Comparison of ENCODE assay signal across 8 mouse cellular contexts in the genomic region with DNA sequence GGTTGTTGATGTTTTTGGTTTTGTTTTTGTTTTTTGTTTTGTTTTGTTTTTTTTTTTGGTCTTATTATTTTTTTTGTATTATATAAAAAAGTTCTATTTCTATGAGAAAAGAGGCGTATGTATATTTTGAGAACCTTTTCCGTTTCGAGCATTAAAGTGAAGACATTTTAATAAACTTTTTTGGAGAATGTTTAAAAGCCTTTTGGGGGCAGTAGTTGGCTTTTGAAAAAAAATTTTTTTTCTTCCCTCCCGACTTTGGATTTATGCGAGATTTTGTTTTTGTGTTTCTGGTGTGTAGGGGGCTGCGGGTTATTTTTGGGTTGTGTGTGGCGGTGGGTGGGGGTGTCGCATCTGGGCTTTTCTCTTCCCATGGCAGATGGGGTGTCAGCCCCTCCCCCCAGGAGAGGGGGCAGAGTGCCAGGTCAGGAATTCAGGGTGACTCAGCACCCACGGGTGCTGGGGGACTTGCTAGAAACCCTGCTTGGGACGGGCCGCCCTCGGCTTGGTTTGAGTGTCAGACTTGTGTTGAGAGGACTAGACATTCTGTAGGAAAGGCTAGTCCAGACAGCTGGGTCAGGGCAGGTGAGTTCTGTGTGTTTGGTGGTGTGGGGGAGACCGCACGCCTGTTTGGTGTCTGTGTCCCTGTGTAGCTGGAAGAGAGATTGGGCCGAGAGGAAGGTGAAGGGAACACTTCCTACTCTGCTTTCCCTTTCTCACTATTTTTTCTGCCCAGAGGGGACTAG. TPM values are rescaled to one million over a fixed set of nuclear protein-coding genes. Genes with fewer than 3 reads are reported as not detected.
DNase-seq lines count a peak whose midpoint lies in the region; ATAC-seq lines count a peak whose summit lies in the region.

No protein-coding gene starts in this region.

- no peak overlapping the region for H3K9ac ChIP-seq in forebrain, embryonic 13.5 days
- H3K9ac ChIP-seq in hindbrain, embryonic 12.5 days, result no peak overlapping the region
- H3K9ac ChIP-seq in limb, embryonic 11.5 days (ENCODE audit: low read length), result no peak overlapping the region
- no peak overlapping the region; the same call in 1 of the 2 replicates for H3K9ac ChIP-seq in midbrain, embryonic 15.5 days

- ATAC-seq in forebrain, embryonic 13.5 days, result no peak
- no peak for ATAC-seq in hindbrain, embryonic 12.5 days (ENCODE audit: low FRiP score)
- ATAC-seq in limb, embryonic 11.5 days (ENCODE audit: insufficient number of reproducible peaks, low FRiP score, low TSS enrichment, low read depth), result no peak
- ATAC-seq in midbrain, embryonic 15.5 days (replicated peaks), result no peak
- no peak for ATAC-seq in CD4-positive, CD25-positive, alpha-beta regulatory T cell, adult 4 months

- H3K4me1 ChIP-seq in forebrain, embryonic 13.5 days, result peaks cover 11% of the 10 kb centered on the region
- peaks cover 17% of the 10 kb centered on the region for H3K4me1 ChIP-seq in hindbrain, embryonic 12.5 days
- peaks cover 9% of the 10 kb centered on the region; the same call in 1 of the 2 replicates for H3K4me1 ChIP-seq in limb, embryonic 11.5 days (ENCODE audit: control insufficient read depth, insufficient read depth, low read length)
- H3K4me1 ChIP-seq in midbrain, embryonic 15.5 days, result peaks cover 16% of the 10 kb centered on the region; the same call in 1 of the 2 replicates

- peak; percentile 56 for DNase-seq in cerebellum, adult 11-12 months
- DNase-seq in cerebellum, postnatal 4 days (ENCODE audit: low spot score in 2 of 2), result no peak
- DNase-seq in Muller cell, postnatal 12 days (ENCODE audit: inconsistent ontology term), result peak; percentile 66
- no peak for DNase-seq in limb, embryonic 11.5 days (ENCODE audit: low spot score)

- no peaks in the 10 kb centered on the region for H3K9me3 ChIP-seq in forebrain, embryonic 13.5 days (replicated peaks)
- H3K9me3 ChIP-seq in hindbrain, embryonic 12.5 days (replicated peaks), result peaks cover 6% of the 10 kb centered on the region; the same call in 1 of the 2 replicates
- no peaks in the 10 kb centered on the region; the same call in 1 of the 2 replicates for H3K9me3 ChIP-seq in limb, embryonic 11.5 days (ENCODE audit: control insufficient read depth, low read length)
- H3K9me3 ChIP-seq in midbrain, embryonic 15.5 days, result no peaks in the 10 kb centered on the region

- peaks cover 71% of the 10 kb centered on the region for H3K27me3 ChIP-seq in forebrain, embryonic 13.5 days
- peaks cover 73% of the 10 kb centered on the region for H3K27me3 ChIP-seq in hindbrain, embryonic 12.5 days
- peaks cover 22% of the 10 kb centered on the region for H3K27me3 ChIP-seq in limb, embryonic 11.5 days (ENCODE audit: control insufficient read depth, insufficient read depth, low read length)
- H3K27me3 ChIP-seq in midbrain, embryonic 15.5 days (replicated peaks), result peaks cover 57% of the 10 kb centered on the region

- 71% methylated on average over 15 of the region's 15 CpGs for WGBS in forebrain, embryonic 13.5 days
- WGBS in hindbrain, embryonic 12.5 days, result 62% methylated on average over 15 of the region's 15 CpGs
- 67% methylated on average over 15 of the region's 15 CpGs for WGBS in limb, embryonic 11.5 days
- 61% methylated on average over 15 of the region's 15 CpGs for WGBS in midbrain, embryonic 15.5 days

- H3K4me3 ChIP-seq in forebrain, embryonic 13.5 days, result peak overlapping the region; percentile 63
- peak overlapping the region; percentile 64 for H3K4me3 ChIP-seq in hindbrain, embryonic 12.5 days
- H3K4me3 ChIP-seq in limb, embryonic 11.5 days (ENCODE audit: low read depth, low read length), result no peak overlapping the region; the same call in 1 of the 2 replicates
- H3K4me3 ChIP-seq in midbrain, embryonic 15.5 days, result peak overlapping the region; percentile 61

- H3K4me2 ChIP-seq in forebrain, embryonic 13.5 days, result peak overlapping the region; percentile 95
- peak overlapping the region; percentile 89 for H3K4me2 ChIP-seq in hindbrain, embryonic 12.5 days (replicated peaks)
- peak overlapping the region; percentile 89 for H3K4me2 ChIP-seq in limb, embryonic 11.5 days (ENCODE audit: low read depth, severe bottlenecking)
- H3K4me2 ChIP-seq in midbrain, embryonic 15.5 days, result peak overlapping the region; percentile 82

- H3K36me3 ChIP-seq in forebrain, embryonic 13.5 days (ENCODE audit: poor library complexity, severe bottlenecking), result no peaks in the 10 kb centered on the region
- H3K36me3 ChIP-seq in hindbrain, embryonic 12.5 days, result no peaks in the 10 kb centered on the region
- no peaks in the 10 kb centered on the region for H3K36me3 ChIP-seq in limb, embryonic 11.5 days (ENCODE audit: control insufficient read depth, insufficient read depth, low read length)
- H3K36me3 ChIP-seq in midbrain, embryonic 15.5 days (replicated peaks), result no peaks in the 10 kb centered on the region

- no peak overlapping the region for H3K27ac ChIP-seq in forebrain, embryonic 13.5 days
- H3K27ac ChIP-seq in hindbrain, embryonic 12.5 days, result no peak overlapping the region
- H3K27ac ChIP-seq in limb, embryonic 11.5 days (replicated peaks; ENCODE audit: low read depth, low read length), result no peak overlapping the region
- no peak overlapping the region for H3K27ac ChIP-seq in midbrain, embryonic 15.5 days

RNA-seq across cellular contexts. Expression of a gene that starts 0.8 kb away (rescaled TPM):
- polyA plus RNA-seq in forebrain, embryonic 13.5 days (2015; fragmentation: Nextera tagmentation; extraction: Ambion mirVana), result 22.1 and 24.0 TPM in 2 replicates
- polyA plus RNA-seq in hindbrain, embryonic 12.5 days (2016; fragmentation: Nextera tagmentation; extraction: Ambion mirVana), result 39.0 and 43.9 TPM in 2 replicates
- 35.5 and 37.5 TPM in 2 replicates for polyA plus RNA-seq in limb, embryonic 11.5 days (2014; fragmentation: Nextera tagmentation; extraction: Ambion mirVana)
- polyA plus RNA-seq in midbrain, embryonic 15.5 days (2015; fragmentation: Nextera tagmentation; extraction: Ambion mirVana), result 33.4 and 37.9 TPM in 2 replicates
- polyA plus RNA-seq in CD4-positive, CD25-positive, alpha-beta regulatory T cell, adult 4 months (2017; shearing (Covaris generic)), result 10 to 100 TPM; 12.2 to 16.0 TPM

RNA-seq across cellular contexts. Expression of a gene that starts 1.7 kb away (rescaled TPM):
- polyA plus RNA-seq in forebrain, embryonic 13.5 days (2015; fragmentation: Nextera tagmentation; extraction: Ambion mirVana), result 0.11 and 0.14 TPM in 2 replicates
- 4.1 and 4.5 TPM in 2 replicates for polyA plus RNA-seq in hindbrain, embryonic 12.5 days (2016; fragmentation: Nextera tagmentation; extraction: Ambion mirVana)
- polyA plus RNA-seq in limb, embryonic 11.5 days (2014; fragmentation: Nextera tagmentation; extraction: Ambion mirVana), result 2.6 and 4.1 TPM in 2 replicates
- polyA plus RNA-seq in midbrain, embryonic 15.5 days (2015; fragmentation: Nextera tagmentation; extraction: Ambion mirVana), result 1.3 and 2.0 TPM in 2 replicates
- 1 to 10 TPM in 1 of 2 experiments, under 1 TPM in 1; 0.70 to 2.7 TPM for polyA plus RNA-seq in CD4-positive, CD25-positive, alpha-beta regulatory T cell, adult 4 months (2017; shearing (Covaris generic))

RNA-seq across cellular contexts. Expression of a gene that starts 29.1 kb away (rescaled TPM):
- 5.5 and 8.2 TPM in 2 replicates for polyA plus RNA-seq in forebrain, embryonic 13.5 days (2015; fragmentation: Nextera tagmentation; extraction: Ambion mirVana)
- polyA plus RNA-seq in hindbrain, embryonic 12.5 days (2016; fragmentation: Nextera tagmentation; extraction: Ambion mirVana), result 16.9 and 18.8 TPM in 2 replicates
- 4.9 and 7.7 TPM in 2 replicates for polyA plus RNA-seq in limb, embryonic 11.5 days (2014; fragmentation: Nextera tagmentation; extraction: Ambion mirVana)
- 10.5 and 10.7 TPM in 2 replicates for polyA plus RNA-seq in midbrain, embryonic 15.5 days (2015; fragmentation: Nextera tagmentation; extraction: Ambion mirVana)
- polyA plus RNA-seq in CD4-positive, CD25-positive, alpha-beta regulatory T cell, adult 4 months (2017; shearing (Covaris generic)), result not detected

RNA-seq across cellular contexts. Expression of a gene that starts 58.5 kb away (rescaled TPM):
- polyA plus RNA-seq in forebrain, embryonic 13.5 days (2015; fragmentation: Nextera tagmentation; extraction: Ambion mirVana), result 278 and 309 TPM in 2 replicates
- polyA plus RNA-seq in hindbrain, embryonic 12.5 days (2016; fragmentation: Nextera tagmentation; extraction: Ambion mirVana), result 290 and 291 TPM in 2 replicates
- 264 and 267 TPM in 2 replicates for polyA plus RNA-seq in limb, embryonic 11.5 days (2014; fragmentation: Nextera tagmentation; extraction: Ambion mirVana)
- 327 TPM in 2 replicates for polyA plus RNA-seq in midbrain, embryonic 15.5 days (2015; fragmentation: Nextera tagmentation; extraction: Ambion mirVana)
- 100 to 1,000 TPM; 373 to 544 TPM for polyA plus RNA-seq in CD4-positive, CD25-positive, alpha-beta regulatory T cell, adult 4 months (2017; shearing (Covaris generic))

Comparison
In these comparisons a context has a peak if more than half of its experiments do, and no peak if none do; other contexts are left out.
1. DNase-seq: peak in cerebellum, adult 11-12 months (single experiment) and Muller cell, postnatal 12 days (single experiment); none in cerebellum, postnatal 4 days (0 of 2) and limb, embryonic 11.5 days (single experiment).
2. Peak in every context shown above with its lines, with median percentiles within 50 percentile points of each other: H3K4me2 ChIP-seq.